Mouse (Mus musculus) left cerebral cortex, postnatal 4 days (tissue): ENCODE data around the gene Maea. TPM values are rescaled to one million over a fixed set of nuclear protein-coding genes. Genes with fewer than 3 reads are reported as not detected.
A peak's percentile ranks its signal among the peaks of the same experiment; 100 is the strongest.

Source experiments
- DNase-seq: peaks from one replicate; pipeline ENCODE4 v3.0.0-alpha.2; 2022
- intact Hi-C: fragments of 180-260 bp; cut with DNase I; formaldehyde crosslinking; loops from one replicate; pipeline ENCODE4 v1.15.1; 2025
- total RNA-seq, 2 experiments: library from RNA; stranded (reverse); gene quantifications; 2 replicates each; pipeline ENCODE4 v1.2.3; 2021

Gene Maea
- total RNA-seq, 2 experiments from 2014 or later, result 89.1 to 94.1 TPM

GRCm38 (mm10) chr5:33357494-33357893, 22.2 kb downstream of the Maea start:
- DNase-seq, result no peak
- intact Hi-C loops, result no loop called here

- no peak for DNase-seq
- intact Hi-C loops, result no loop called here
These were observed 23.2 kb downstream of the Maea start for GRCm38 (mm10) chr5:33358467-33358866.

- intact Hi-C loops, result no loop called here
These were observed 28.0 kb downstream of the Maea start for GRCm38 (mm10) chr5:33363263-33363662.

GRCm38 (mm10) chr5:33368651-33369050, 33.3 kb downstream of the Maea start:
- intact Hi-C loops, result no loop called here
- no peak for DNase-seq

More at GRCm38 (mm10) chr5:33363263-33363662, 28.0 kb downstream of the Maea start:
- DNase-seq, result no peak

- DNase-seq, result no peak
- intact Hi-C loops, result loop anchor here (10.0 kb wide), 1 partner anchor 166 kb away; no protein-coding TSS in a partner anchor
These were observed 35.8 kb downstream of the Maea start for GRCm38 (mm10) chr5:33371137-33371536.

GRCm38 (mm10) chr5:33371668-33372067, 36.4 kb downstream of the Maea start:
- no peak for DNase-seq
- intact Hi-C loops, result loop anchor here (10.0 kb wide), 1 partner anchor 167 kb away; no protein-coding TSS in a partner anchor

GRCm38 (mm10) chr5:33372331-33373038, 37.2 kb downstream of the Maea start:
- DNase-seq, result no peak
- intact Hi-C loops, result loop anchor here (10.0 kb wide), 1 partner anchor 168 kb away; no protein-coding TSS in a partner anchor

- no peak for DNase-seq
These were observed 41.9 kb downstream of the Maea start for GRCm38 (mm10) chr5:33377176-33377575.

GRCm38 (mm10) chr5:33377801-33378301, 42.5 kb downstream of the Maea start:
- intact Hi-C loops, result loop anchor here (2.0 to 10.0 kb wide), 2 partner anchors 103 to 173 kb away; partner anchors contain the start of gene Ctbp1
- peak; percentile 37 for DNase-seq

More at GRCm38 (mm10) chr5:33377176-33377575, 41.9 kb downstream of the Maea start:
- intact Hi-C loops, result loop anchor here (10.0 kb wide), 1 partner anchor 172 kb away; no protein-coding TSS in a partner anchor

GRCm38 (mm10) chr5:33378302-33378854, 43.1 kb downstream of the Maea start, which contains the start of gene Uvssa:
TSS of gene Uvssa (plus strand) at chr5:33378549.
- intact Hi-C loops, result loop anchor here (2.0 to 10.0 kb wide), 2 partner anchors 104 to 174 kb away; partner anchors contain the start of gene Ctbp1
- peak; percentile 99 for DNase-seq

- intact Hi-C loops, result no loop called here
- DNase-seq, result no peak
These were observed 52.2 kb downstream of the Maea start for GRCm38 (mm10) chr5:33387550-33387949.

- intact Hi-C loops, result loop anchor here (2.0 to 10.0 kb wide), 2 partner anchors 101 to 195 kb away; no protein-coding TSS in a partner anchor
These were observed 58.5 kb downstream of the Maea start for GRCm38 (mm10) chr5:33393803-33394202.

GRCm38 (mm10) chr5:33395693-33396092, 60.4 kb downstream of the Maea start:
- intact Hi-C loops, result loop anchor here (10.0 kb wide), 1 partner anchor 99 kb away; no protein-coding TSS in a partner anchor
- no peak for DNase-seq

More at GRCm38 (mm10) chr5:33393803-33394202, 58.5 kb downstream of the Maea start:
- peak; percentile 80 for DNase-seq

- no peak for DNase-seq
- intact Hi-C loops, result loop anchor here (10.0 kb wide), 1 partner anchor 98 kb away; no protein-coding TSS in a partner anchor
These were observed 61.5 kb downstream of the Maea start for GRCm38 (mm10) chr5:33396828-33397227.

GRCm38 (mm10) chr5:33400819-33401218, 65.5 kb downstream of the Maea start:
- no peak for DNase-seq
- intact Hi-C loops, result no loop called here

GRCm38 (mm10) chr5:33420313-33420712, 85.0 kb downstream of the Maea start:
- no peak for DNase-seq
- intact Hi-C loops, result no loop called here

Other genes with a start within 250 kb of the Maea start
- under 1 TPM in 1 of 2 experiments, not detected in 1; 0.08 TPM for gene Slc5a1, start 231.3 kb upstream of the Maea start, total RNA-seq
- gene Spon2, start 117.1 kb upstream of the Maea start, total RNA-seq, result 1 to 10 TPM; 2.4 to 2.7 TPM
- gene Ctbp1, start 60.5 kb upstream of the Maea start, total RNA-seq, result 100 to 1,000 TPM; 311 TPM
- 10 to 100 TPM; 12.4 to 12.9 TPM for gene Uvssa, start 43.0 kb downstream of the Maea start, total RNA-seq
- gene Nkx1-1, start 98.5 kb downstream of the Maea start, total RNA-seq, result not detected